Mouse (Mus musculus): ENCODE results near the gene Plcg1.

Plcg1 gene

DNA sequence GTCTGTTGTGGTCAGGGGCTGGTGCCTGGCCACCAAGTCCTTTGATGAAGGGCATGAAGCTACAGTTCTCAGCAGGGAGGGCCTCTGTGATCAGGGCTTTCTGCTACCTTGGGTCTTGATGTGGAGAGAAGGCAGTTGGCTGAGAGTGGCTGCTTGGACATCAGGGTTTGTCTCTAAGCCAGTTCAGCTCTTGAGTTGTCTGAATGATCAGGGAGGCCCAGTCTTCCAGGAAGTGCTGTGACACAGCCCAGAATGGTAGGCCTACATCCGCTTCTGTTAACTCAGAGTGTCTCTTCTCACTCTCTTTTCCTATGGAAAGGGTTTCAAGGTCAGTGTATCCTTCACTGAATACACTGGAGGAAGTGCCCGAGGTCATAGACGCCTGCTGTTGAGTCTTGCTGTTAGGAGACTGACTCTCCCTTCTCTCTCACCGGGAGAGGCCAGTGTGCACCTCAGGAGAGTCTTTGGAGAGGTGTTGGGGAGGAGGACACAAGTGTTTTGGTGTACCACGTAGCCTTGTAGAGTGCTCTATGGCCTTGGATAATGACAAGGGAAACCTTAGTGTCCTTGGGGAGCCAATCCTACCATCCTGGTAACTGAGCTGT is 4.7 kb downstream of the Plcg1 start:
- no peak for DNase-seq (ENCODE audit: low spot score in 2 of 2)

DNA sequence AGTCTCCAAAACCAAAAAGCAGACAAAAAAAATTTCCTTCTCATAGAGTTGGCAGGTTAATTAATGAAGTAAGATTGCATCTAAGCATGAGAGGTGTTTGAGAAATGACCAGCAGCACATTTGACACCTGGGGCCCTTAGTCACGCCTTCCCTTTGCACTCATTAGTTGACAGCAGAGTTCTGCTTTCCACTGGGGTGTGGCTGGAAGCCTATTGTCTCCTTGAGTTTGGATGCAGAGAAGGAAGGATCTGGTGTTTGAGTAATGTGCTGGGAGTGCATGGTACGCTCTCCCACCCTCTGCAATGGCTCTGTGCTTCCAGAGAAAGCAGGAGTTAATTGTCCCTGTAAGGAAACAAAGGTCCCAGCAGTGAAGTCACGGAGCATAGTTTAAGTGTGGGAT is 5.4 kb downstream of the Plcg1 start:
- no peak for DNase-seq (ENCODE audit: low spot score in 2 of 2)

- DNase-seq (ENCODE audit: low spot score in 2 of 2), result no peak
Measured at GRCm38 (mm10) chr2:160738354-160738753, 7.3 kb downstream of the Plcg1 start.

- no peak for DNase-seq (ENCODE audit: low spot score in 2 of 2)
Measured at GRCm38 (mm10) chr2:160739647-160740356, 8.7 kb downstream of the Plcg1 start.

GRCm38 (mm10) chr2:160740521-160741156 is 9.5 kb downstream of the Plcg1 start:
- no peak for DNase-seq (ENCODE audit: low spot score in 2 of 2)

DNA sequence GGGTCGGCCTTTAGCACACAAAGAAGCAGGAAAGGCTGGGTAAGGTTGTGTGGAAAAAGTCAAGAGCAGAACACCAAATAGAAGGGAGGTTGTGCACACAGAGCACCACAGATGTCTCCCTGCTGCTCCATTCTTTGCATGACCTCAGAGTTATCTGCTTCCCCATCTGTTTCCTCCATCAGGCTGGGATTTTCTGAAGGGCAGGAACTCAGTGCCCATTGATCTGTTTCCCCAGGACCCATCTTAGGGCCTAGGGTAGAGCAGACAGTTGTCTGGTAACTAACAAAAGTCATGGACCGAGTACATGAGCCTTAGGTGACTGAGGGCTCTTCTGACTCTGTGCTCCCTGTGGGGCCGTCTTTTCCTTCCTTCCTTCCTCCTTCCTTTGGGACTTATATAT is 10.5 kb downstream of the Plcg1 start:
- no peak for DNase-seq (ENCODE audit: low spot score in 2 of 2)

GRCm38 (mm10) chr2:160742161-160742609 is 11.1 kb downstream of the Plcg1 start:
- DNase-seq (ENCODE audit: low spot score in 2 of 2), result no peak

GRCm38 (mm10) chr2:160744040-160744822 is 13.1 kb downstream of the Plcg1 start:
- DNase-seq (ENCODE audit: low spot score in 2 of 2), result no peak

GRCm38 (mm10) chr2:160744823-160745210 is 13.7 kb downstream of the Plcg1 start:
- DNase-seq (ENCODE audit: low spot score in 2 of 2), result no peak

- no peak for DNase-seq (ENCODE audit: low spot score in 2 of 2)
Measured at GRCm38 (mm10) chr2:160745497-160745896, 14.4 kb downstream of the Plcg1 start.

DNA sequence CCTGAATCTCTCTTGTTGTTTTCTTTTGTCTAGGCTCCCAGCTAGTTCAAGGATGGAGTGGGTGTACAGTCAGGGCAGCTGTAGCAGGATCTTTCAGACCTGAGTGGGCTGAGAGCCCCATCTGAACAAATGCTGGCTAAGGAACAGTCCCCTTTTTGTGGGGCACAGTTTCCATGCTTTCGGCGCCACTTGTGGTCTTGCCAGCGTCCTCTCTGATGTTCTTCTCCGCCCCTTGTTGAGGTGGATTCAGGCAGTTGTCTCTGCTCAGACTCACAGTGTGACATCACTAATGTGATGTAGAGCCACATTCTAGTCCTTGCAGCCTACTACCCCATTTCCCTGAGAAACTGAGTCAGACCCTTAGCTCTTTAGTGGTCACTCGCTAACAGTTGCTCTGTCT is 15.5 kb downstream of the Plcg1 start:
- no peak for DNase-seq (ENCODE audit: low spot score in 2 of 2)

DNA sequence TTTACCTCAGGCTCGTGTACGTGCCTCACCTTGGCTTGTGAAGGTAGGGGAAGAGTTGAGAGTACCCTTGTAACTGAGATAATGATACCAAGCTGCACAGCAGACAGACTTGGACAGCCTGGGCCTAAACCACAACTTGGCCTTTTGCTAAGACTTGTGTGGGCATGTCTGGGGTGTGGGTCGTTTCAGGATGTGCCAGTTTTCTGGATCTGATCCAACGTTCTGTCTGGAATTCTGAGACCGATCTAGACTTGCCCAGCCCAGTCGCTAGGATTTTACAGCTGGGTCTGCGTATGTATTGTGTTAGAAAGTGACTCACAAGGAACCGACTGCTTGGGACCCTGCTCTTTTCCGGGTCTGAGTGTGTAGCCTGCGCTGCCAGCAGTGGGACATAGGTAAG is 16.0 kb downstream of the Plcg1 start:
- DNase-seq (ENCODE audit: low spot score in 2 of 2), result peak in 1 of 2 experiments; percentile 66

DNA sequence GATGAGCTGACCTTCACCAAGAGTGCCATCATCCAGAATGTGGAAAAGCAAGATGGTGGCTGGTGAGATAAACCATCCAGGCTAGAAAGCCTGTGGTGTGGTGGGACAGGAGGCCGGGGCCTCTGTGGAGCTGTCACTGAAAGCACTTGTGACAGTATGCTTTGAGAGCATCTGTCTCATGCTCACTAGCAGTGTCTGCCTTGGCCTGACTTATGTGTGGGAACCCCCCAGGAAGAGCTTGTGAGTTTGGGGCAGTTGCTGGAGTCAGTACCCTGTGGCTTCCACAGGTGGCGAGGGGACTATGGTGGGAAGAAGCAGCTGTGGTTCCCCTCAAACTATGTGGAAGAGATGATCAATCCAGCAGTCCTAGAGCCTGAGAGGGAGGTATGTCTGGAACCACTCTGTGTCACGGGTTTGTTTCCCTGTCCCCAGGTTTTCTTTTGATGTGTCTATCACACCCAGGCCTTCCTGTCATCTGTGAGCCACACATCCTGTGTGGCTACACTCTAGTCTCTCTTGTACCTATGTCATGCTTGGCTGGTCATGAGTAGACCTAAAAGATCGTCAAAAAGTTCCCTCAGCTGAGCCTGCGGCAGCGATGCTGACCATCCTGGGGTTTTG is 25.6 kb downstream of the Plcg1 start:
- DNase-seq (ENCODE audit: low spot score in 2 of 2), result no peak

- DNase-seq (ENCODE audit: low spot score in 2 of 2), result no peak
Measured at GRCm38 (mm10) chr2:160760433-160761184, 29.5 kb downstream of the Plcg1 start.

- no peak for DNase-seq (ENCODE audit: low spot score in 2 of 2)
Measured at GRCm38 (mm10) chr2:160763816-160764215, 32.7 kb downstream of the Plcg1 start.

DNA sequence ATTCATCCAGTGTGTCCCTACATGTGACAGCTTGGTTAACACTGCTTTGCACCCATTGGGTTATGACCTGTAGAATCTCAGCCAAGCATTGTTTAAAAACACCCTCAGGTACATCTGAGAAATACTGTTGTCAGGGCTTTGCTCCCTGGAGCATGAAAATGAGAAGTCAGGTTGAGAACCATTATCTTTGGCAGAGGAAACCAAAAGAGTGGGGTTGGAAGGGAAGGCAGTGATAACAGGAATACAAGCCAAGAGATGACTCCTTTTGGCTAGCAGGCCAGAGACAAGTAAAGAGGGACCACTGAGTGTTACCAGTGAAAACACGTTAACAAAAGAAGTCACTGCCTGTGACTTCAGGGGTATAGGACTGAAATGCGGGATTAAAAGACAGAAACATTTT is 33.3 kb downstream of the Plcg1 start:
- DNase-seq (ENCODE audit: low spot score in 2 of 2), result no peak

- no peak for DNase-seq (ENCODE audit: low spot score in 2 of 2)
Measured at GRCm38 (mm10) chr2:160765096-160765495, 34.0 kb downstream of the Plcg1 start.

DNA sequence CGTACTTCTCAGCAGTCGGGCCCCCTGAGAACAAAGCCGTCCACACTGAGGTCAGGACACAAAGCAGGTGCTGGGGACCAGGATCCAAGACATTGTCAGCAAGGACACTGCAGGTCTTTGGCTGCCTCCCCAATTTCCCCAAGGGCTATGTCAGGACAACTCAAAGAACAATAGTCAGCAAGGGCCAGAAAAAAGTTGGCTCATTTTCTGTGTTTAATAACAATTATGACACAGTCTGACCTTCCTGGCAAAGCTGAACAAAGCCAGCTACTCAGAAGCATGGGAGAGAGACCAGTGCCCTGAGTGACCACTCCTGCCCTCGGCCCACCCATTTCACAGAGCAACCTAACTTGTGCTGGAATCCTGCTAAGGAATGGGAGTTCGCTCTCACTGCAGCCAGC is 35.3 kb downstream of the Plcg1 start:
- DNase-seq (ENCODE audit: low spot score in 2 of 2), result no peak

DNA sequence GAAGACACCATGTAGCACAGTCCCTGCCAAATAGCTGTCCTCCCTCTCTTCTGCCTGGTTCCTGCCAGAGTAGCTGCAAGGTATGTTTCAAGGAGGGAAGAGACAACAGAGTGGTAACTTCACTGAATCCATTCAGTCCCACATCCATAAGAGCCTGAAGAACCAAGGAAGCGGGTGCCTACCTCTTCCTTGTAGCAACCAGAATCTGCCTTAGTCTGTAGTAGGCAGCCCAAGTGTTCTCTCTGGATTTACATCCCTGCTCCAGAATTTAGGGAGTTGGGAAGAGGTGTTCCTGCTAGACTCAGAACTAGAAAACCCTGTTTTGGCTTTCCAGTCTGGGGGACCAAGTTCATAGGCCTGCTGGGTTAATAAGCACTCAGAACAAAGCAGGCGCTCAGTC is 36.1 kb downstream of the Plcg1 start:
- DNase-seq (ENCODE audit: low spot score in 2 of 2), result no peak

- DNase-seq (ENCODE audit: low spot score in 2 of 2), result no peak
Measured at GRCm38 (mm10) chr2:160768097-160768695, 37.1 kb downstream of the Plcg1 start.

DNA sequence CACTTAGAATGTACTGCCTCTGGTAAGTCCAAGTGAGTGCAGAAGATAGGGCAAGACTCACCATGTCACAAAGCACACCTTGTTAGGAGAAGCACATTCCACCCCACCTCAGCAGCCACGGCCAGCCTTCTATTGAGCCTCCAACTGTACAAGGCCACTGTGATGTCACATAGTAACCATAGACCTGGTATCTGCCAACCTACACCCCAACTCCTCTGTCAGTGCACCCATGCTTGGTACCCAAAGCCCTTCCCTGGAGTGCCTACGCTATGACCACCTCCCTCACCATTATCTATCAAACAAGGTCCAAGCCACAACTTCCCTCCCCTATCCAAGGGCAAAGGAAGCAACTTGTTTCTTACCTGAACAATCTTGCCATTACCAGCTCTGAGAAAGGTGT is 37.9 kb downstream of the Plcg1 start:
- DNase-seq (ENCODE audit: low spot score in 2 of 2), result no peak

All from urinary bladder, adult 18-20 months (tissue).